Mouse (Mus musculus) lung, postnatal 0 days (tissue): ENCODE results near the gene Pabpn1.

ENCODE experiments used
- CTCF ChIP-seq: IDR thresholded peaks from 2 replicates; pipeline ENCODE4 v1.5.1; 2016; ENCODE audit warnings: antibody characterized with exemption, mild to moderate bottlenecking
- EP300 ChIP-seq: IDR thresholded peaks from 2 replicates; pipeline ENCODE4 v1.6.1; 2016; ENCODE audit warnings: antibody characterized with exemption, mild to moderate bottlenecking, control low read depth

- TF ChIP-seq CTCF (no peak), EP300 (no peak)
These were observed 15.7 kb upstream of the Pabpn1 start for GRCm38 (mm10) chr14:54876539-54877047.
